Mouse (Mus musculus) midbrain, embryonic 11.5 days (tissue): ENCODE results near the gene Ddah1. TPM values are rescaled to one million over a fixed set of nuclear protein-coding genes. Genes with fewer than 3 reads are reported as not detected.

Experiments used
- ATAC-seq: fragments of 200-750 bp; cut with Nextera tagmentation; 2 replicates; pipeline ENCODE4 v1.8.0; 2017; ENCODE audit warnings: moderate TSS enrichment, moderate library complexity; ENCODE audit not compliant: low FRiP score
- DNase-seq: peaks from one replicate; pipeline ENCODE4 v3.0.0; 2015; ENCODE audit warnings: low spot score; ENCODE audit errors: missing footprints
- H3K27ac ChIP-seq: fragments of 300-500 bp; sonication (generic); 2 replicates; pipeline ENCODE4 v1.5.1; 2014; ENCODE audit warnings: low read depth, low read length
- H3K27me3 ChIP-seq: fragments of 300-500 bp; sonication (generic); 2 replicates; pipeline ENCODE4 v1.6.1; 2014; ENCODE audit warnings: mild to moderate bottlenecking, low read length, moderate library complexity, mixed read lengths; ENCODE audit not compliant: control insufficient read depth, insufficient read depth
- H3K36me3 ChIP-seq: fragments of 300-500 bp; sonication (generic); 2 replicates; pipeline ENCODE4 v1.6.1; 2014; ENCODE audit warnings: mild to moderate bottlenecking, low read length, moderate library complexity, mixed read lengths; ENCODE audit not compliant: control insufficient read depth, insufficient read depth
- H3K4me1 ChIP-seq: fragments of 300-500 bp; sonication (generic); 2 replicates; pipeline ENCODE4 v1.6.1; 2014; ENCODE audit warnings: low read length; ENCODE audit not compliant: control insufficient read depth, insufficient read depth
- H3K4me2 ChIP-seq: fragments of 300-500 bp; sonication (generic); 2 replicates; pipeline ENCODE4 v1.6.1; 2014; ENCODE audit warnings: mild to moderate bottlenecking, moderate library complexity
- H3K4me3 ChIP-seq: fragments of 300-500 bp; sonication (generic); 2 replicates; pipeline ENCODE4 v1.5.1; 2014; ENCODE audit warnings: low read depth, low read length
- H3K9ac ChIP-seq: fragments of 300-500 bp; sonication (generic); 2 replicates; pipeline ENCODE4 v1.6.1; 2014; ENCODE audit warnings: low read length
- H3K9me3 ChIP-seq: fragments of 300-500 bp; sonication (generic); 2 replicates; pipeline ENCODE4 v1.6.1; 2016; ENCODE audit warnings: low read length; ENCODE audit not compliant: control insufficient read depth
- WGBS: fragments of 180-500 bp; shearing (Covaris S2); extraction: QIAGEN DNeasy Blood & Tissue Kit; methylation state at CpG from one replicate; pipeline ENCODE4 v1.1.7; 2014; 5-methylcytosine and 5-hydroxymethylcytosine counted together
- polyA plus RNA-seq: library from polyadenylated mRNA; unstranded; fragments of >200 nt; fragmentation: Nextera tagmentation; extraction: Ambion mirVana; gene quantifications from 2 replicates; pipeline ENCODE4 v1.2.1, GENCODE M21; 2014

Gene Ddah1
- polyA plus RNA-seq, 1 experiment from 2014 or later: 26.8 TPM

GRCm38 (mm10) chr3:145833948-145834538 is 75.6 kb downstream of the Ddah1 start:
- no peak for ATAC-seq

DNA sequence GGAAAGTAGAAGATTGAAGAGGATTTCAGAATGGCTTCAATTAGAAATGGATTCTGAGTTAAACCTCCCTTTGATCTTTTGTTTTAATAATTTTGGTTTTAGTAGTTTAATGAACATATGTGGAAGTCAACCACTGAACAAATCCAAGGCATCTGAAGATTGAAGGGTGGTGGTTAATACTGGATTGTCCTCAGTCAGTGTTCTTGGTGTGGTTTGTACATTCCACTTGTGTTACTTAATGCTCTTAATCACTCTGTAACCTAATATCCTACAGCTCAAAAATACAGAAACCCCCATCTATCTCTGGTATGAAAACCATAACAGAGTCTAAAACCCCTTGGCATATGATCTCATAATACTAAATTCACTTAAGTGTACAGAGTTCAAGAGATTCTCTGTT is 79.8 kb downstream of the Ddah1 start:
- ATAC-seq (no peak), DNase-seq (no peak)
- Histone ChIP-seq H3K36me3 (no peaks in the 10 kb centered on the region), H3K9ac (no peak overlapping the region), H3K9me3 (no peaks in the 10 kb centered on the region), H3K4me2 (no peak overlapping the region), H3K4me1 (no peaks in the 10 kb centered on the region), H3K27ac (no peak overlapping the region), H3K4me3 (no peak overlapping the region), H3K27me3 (no peaks in the 10 kb centered on the region; the same call in 1 of the 2 replicates)

More at GRCm38 (mm10) chr3:145833948-145834538, 75.6 kb downstream of the Ddah1 start:
- no peak overlapping the region for H3K27ac ChIP-seq
- H3K4me3 ChIP-seq: no peak overlapping the region
- H3K4me2 ChIP-seq: no peak overlapping the region
- H3K9ac ChIP-seq: no peak overlapping the region
- peaks cover 9% of the 10 kb centered on the region for H3K27me3 ChIP-seq
- no peak for DNase-seq
- 77% methylated on average over 8 of the region's 8 CpGs for WGBS
- H3K36me3 ChIP-seq: no peaks in the 10 kb centered on the region
- no peaks in the 10 kb centered on the region for H3K9me3 ChIP-seq
- no peaks in the 10 kb centered on the region for H3K4me1 ChIP-seq

- Histone ChIP-seq H3K9ac (no peak overlapping the region), H3K36me3 (no peaks in the 10 kb centered on the region), H3K4me1 (no peaks in the 10 kb centered on the region), H3K4me2 (no peak overlapping the region), H3K9me3 (no peaks in the 10 kb centered on the region), H3K27ac (no peak overlapping the region), H3K4me3 (no peak overlapping the region), H3K27me3 (no peaks in the 10 kb centered on the region)
- WGBS: 92% methylated on average over 12 of the region's 12 CpGs
- no peak for DNase-seq
- no peak for ATAC-seq
Measured at GRCm38 (mm10) chr3:145841961-145842710, 83.7 kb downstream of the Ddah1 start.

GRCm38 (mm10) chr3:145843836-145844235 is 85.4 kb downstream of the Ddah1 start:
- whole genome bisulfite sequencing: 89% methylated on average over 3 of the region's 3 CpGs

DNA sequence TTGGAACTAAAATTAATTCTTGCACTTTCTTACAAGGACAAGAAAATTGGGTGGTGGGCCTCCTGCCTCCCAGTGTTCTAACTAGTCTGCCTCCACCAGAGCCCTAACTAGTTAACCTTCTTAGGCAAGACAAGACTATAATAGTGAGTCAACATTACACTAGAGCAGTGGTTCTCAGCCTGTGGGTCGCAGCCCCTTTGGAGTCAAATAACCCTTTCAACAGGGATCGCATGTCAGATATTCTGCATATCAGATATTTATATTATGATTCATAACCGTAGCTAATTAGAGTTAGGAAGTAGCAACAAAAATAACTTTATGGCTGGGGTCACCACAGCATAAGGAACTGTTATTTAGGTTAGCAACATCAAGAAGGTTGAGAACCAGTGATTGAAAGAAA is 86.4 kb downstream of the Ddah1 start:
- H3K4me2 ChIP-seq: no peak overlapping the region
- H3K4me3 ChIP-seq: no peak overlapping the region
- ATAC-seq (no peak), DNase-seq (no peak)
- H3K4me1 ChIP-seq: no peaks in the 10 kb centered on the region
- 90% methylated on average over 3 of the region's 3 CpGs for WGBS
- H3K36me3 ChIP-seq: no peaks in the 10 kb centered on the region
- H3K9ac ChIP-seq: no peak overlapping the region
- no peaks in the 10 kb centered on the region for H3K27me3 ChIP-seq
- H3K9me3 ChIP-seq: no peaks in the 10 kb centered on the region
- H3K27ac ChIP-seq: no peak overlapping the region

More at GRCm38 (mm10) chr3:145843836-145844235, 85.4 kb downstream of the Ddah1 start:
- DNase-seq: no peak
- H3K4me2 ChIP-seq: no peak overlapping the region
- ATAC-seq: no peak
- no peaks in the 10 kb centered on the region for H3K4me1 ChIP-seq
- no peak overlapping the region for H3K9ac ChIP-seq
- H3K27ac ChIP-seq: no peak overlapping the region
- no peak overlapping the region for H3K4me3 ChIP-seq
- no peaks in the 10 kb centered on the region for H3K9me3 ChIP-seq
- H3K27me3 ChIP-seq: no peaks in the 10 kb centered on the region
- H3K36me3 ChIP-seq: no peaks in the 10 kb centered on the region

DNA sequence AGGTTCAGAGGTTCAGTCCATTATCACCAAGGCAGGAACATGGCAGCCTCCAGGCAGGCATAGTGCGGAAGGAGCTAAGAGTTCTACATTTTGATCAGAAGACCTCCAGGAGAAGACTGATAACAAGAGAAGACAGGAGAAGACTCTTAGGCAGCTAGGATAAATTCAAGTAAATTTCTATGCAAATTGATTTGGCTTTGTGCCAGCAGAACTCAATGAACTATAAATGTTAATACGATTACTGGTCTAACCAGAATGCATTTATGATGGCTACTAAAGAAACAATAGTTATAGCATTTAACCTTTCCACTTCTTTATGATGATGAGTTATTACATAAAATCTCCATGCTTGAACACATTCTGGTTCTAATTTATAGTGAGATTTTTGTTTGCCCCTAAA is 87.8 kb downstream of the Ddah1 start:
- no peak overlapping the region for H3K27ac ChIP-seq
- no peak for ATAC-seq
- no peak overlapping the region for H3K4me3 ChIP-seq
- H3K27me3 ChIP-seq: no peaks in the 10 kb centered on the region
- WGBS: 99% methylated on average over 2 of the region's 2 CpGs
- no peaks in the 10 kb centered on the region for H3K4me1 ChIP-seq
- no peak for DNase-seq
- no peak overlapping the region for H3K9ac ChIP-seq
- no peak overlapping the region for H3K4me2 ChIP-seq
- no peaks in the 10 kb centered on the region for H3K36me3 ChIP-seq
- no peaks in the 10 kb centered on the region for H3K9me3 ChIP-seq

DNA sequence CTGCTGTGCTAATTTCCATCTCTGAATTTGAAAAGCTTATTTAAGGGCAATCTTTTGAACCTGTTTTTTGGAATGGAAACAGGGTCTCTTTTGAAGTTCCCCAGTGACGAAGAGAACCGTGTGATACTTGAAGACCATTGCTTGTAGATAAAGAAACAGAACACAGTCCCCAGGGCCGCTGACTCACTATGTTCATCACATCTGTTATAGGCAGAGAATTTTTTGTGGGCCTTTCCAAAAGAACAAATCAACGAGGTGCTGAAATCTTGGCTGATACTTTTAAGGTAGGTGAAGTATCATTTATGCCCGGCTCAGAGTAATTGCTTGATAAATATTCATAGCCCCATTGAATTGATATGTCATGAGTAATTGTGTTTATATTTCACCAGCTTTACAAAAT is 93.6 kb downstream of the Ddah1 start:
- Histone ChIP-seq H3K27ac (no peak overlapping the region), H3K4me2 (no peak overlapping the region), H3K36me3 (no peaks in the 10 kb centered on the region), H3K4me3 (no peak overlapping the region), H3K27me3 (no peaks in the 10 kb centered on the region), H3K9me3 (no peaks in the 10 kb centered on the region), H3K4me1 (no peaks in the 10 kb centered on the region), H3K9ac (no peak overlapping the region)
- DNase-seq: no peak
- WGBS: 89% methylated on average over 5 of the region's 5 CpGs
- no peak for ATAC-seq

DNA sequence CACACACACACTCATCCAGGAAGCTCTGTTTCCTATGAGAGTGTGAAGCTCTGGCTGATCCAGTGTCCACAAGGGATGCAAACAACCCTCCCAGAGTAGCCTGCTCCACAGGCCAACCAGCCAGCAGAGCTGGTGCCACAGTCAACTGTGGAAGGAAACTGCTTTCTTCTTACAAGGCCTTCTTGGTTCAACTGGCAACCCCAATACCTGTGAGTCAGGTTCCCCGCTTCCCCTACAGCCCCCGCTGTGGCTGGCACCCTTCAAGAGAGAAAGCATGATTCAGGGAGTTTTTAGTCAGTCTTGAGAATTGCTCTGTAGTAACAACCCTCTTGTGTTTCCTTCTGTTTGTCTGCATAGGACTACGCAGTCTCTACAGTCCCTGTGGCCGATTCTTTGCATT is 94.3 kb downstream of the Ddah1 start:
- 92% methylated on average over 4 of the region's 4 CpGs for WGBS
- Histone ChIP-seq H3K36me3 (no peaks in the 10 kb centered on the region), H3K27me3 (no peaks in the 10 kb centered on the region), H3K4me2 (no peak overlapping the region), H3K9ac (no peak overlapping the region), H3K27ac (no peak overlapping the region), H3K4me1 (no peaks in the 10 kb centered on the region), H3K4me3 (no peak overlapping the region), H3K9me3 (no peaks in the 10 kb centered on the region)
- ATAC-seq: no peak
- no peak for DNase-seq

DNA sequence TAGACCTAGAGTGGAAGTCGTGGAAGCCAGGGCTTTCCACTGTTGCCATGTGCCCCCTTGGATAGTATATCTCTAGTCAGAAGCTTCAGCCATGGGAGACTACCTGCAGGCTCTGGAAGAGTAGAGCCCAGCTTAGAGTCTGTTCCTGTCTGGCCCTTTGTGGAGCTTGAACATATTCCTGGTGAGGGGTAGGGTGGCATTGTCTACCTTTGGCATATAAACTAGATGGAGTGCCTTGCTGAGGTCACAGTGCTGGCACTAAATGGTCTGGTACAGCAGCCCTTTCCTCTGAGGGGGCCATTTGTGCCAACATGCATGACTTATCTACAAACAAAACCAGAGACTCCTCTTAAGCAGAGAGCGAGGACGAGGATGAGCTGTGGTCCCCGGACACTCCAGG is 95.2 kb downstream of the Ddah1 start:
- H3K27ac ChIP-seq: no peak overlapping the region
- no peak overlapping the region for H3K9ac ChIP-seq
- DNase-seq (no peak), ATAC-seq (no peak)
- H3K4me3 ChIP-seq: no peak overlapping the region
- no peaks in the 10 kb centered on the region for H3K9me3 ChIP-seq
- no peaks in the 10 kb centered on the region for H3K36me3 ChIP-seq
- 92% methylated on average over 4 of the region's 4 CpGs for WGBS
- H3K27me3 ChIP-seq: no peaks in the 10 kb centered on the region
- H3K4me1 ChIP-seq: no peaks in the 10 kb centered on the region
- H3K4me2 ChIP-seq: no peak overlapping the region
